In genomic region chr9:114854686-114855085, GRCm38 (mm10) we compare ENCODE assay signal across 15 mouse cellular contexts. TPM values are rescaled to one million over a fixed set of nuclear protein-coding genes. Genes with fewer than 3 reads are reported as not detected.
A peak's percentile ranks its signal among the peaks of the same experiment; 100 is the strongest.
DNase-seq lines count a peak whose midpoint lies in the region; ATAC-seq and TF ChIP-seq lines count a peak whose summit lies in the region.
"Had no signal": no experiment of that assay in that cellular context is flagged by ENCODE, and none has a peak within 500 bp of the region (broad histone marks: within the 10 kb centered on the region; RNA-seq: fewer than 3 reads in every experiment).

No protein-coding gene starts in this region.

- TF ChIP-seq CTCF in hindbrain, postnatal 0 days (IDR thresholded peaks at IDR 0.05; ENCODE audit: low read depth), result no peak

- H3K27me3 ChIP-seq in hindbrain, postnatal 0 days (ENCODE audit: insufficient read depth, low read length), result no peaks in the 10 kb centered on the region; the same call in 1 of the 2 replicates
- no peaks in the 10 kb centered on the region for H3K27me3 ChIP-seq in hindbrain, embryonic 10.5 days (ENCODE audit: insufficient read depth, poor library complexity, severe bottlenecking)
- H3K27me3 ChIP-seq: hindbrain, embryonic 15.5 days had no signal

- H3K4me1 ChIP-seq in hindbrain, postnatal 0 days (ENCODE audit: insufficient read depth, low read length), result no peaks in the 10 kb centered on the region; the same call in 1 of the 2 replicates
- H3K4me1 ChIP-seq in hindbrain, embryonic 10.5 days (replicated peaks), result peaks cover 9% of the 10 kb centered on the region; the same call in 1 of the 2 replicates
- H3K4me1 ChIP-seq: heart, embryonic 15.5 days had no signal

- no peaks in the 10 kb centered on the region for H3K9me3 ChIP-seq in hindbrain, postnatal 0 days (ENCODE audit: low read length)
- H3K9me3 ChIP-seq in hindbrain, embryonic 10.5 days, result no peaks in the 10 kb centered on the region
- H3K9me3 ChIP-seq: heart, embryonic 15.5 days; hindbrain, embryonic 15.5 days had no signal

- DNase-seq in cerebellum, postnatal 10 days, result peak; percentile 84
- DNase-seq in cerebellum, adult 18-20 months, result no peak
- peak; percentile 36 for DNase-seq in hindbrain, postnatal 0 days (ENCODE audit: low spot score)
- DNase-seq in hindbrain, embryonic 10.5 days (ENCODE audit: low spot score), result no peak
- peak; percentile 25 for DNase-seq in brain, adult 2 months (ENCODE audit: low read depth, low spot score)
- peak; percentile 57 for DNase-seq in layer of hippocampus, adult 9-11 months
- no peak for DNase-seq in urinary bladder, adult 2 months (ENCODE audit: low spot score)
- DNase-seq: heart, adult 11 months; liver; lung, adult 18-20 months; lung, postnatal 36 days had no signal

- H3K9ac ChIP-seq in hindbrain, postnatal 0 days (replicated peaks; ENCODE audit: low read length), result no peak overlapping the region
- H3K9ac ChIP-seq: heart, embryonic 15.5 days; hindbrain, embryonic 15.5 days had no signal

- no peak overlapping the region for H3K4me3 ChIP-seq in hindbrain, postnatal 0 days (ENCODE audit: low read length)
- no peak overlapping the region for H3K4me3 ChIP-seq in hindbrain, embryonic 10.5 days
- H3K4me3 ChIP-seq: heart, embryonic 15.5 days; hindbrain, embryonic 15.5 days had no signal

- peak; percentile 51 for ATAC-seq in hindbrain, postnatal 0 days
- no peak for ATAC-seq in monocyte, adult 5-6 weeks (replicated peaks; ENCODE audit: insufficient number of reproducible peaks, low FRiP score, low TSS enrichment, poor library complexity, severe bottlenecking)

- no peak overlapping the region for H3K27ac ChIP-seq in hindbrain, postnatal 0 days
- H3K27ac ChIP-seq in hindbrain, embryonic 10.5 days, result no peak overlapping the region
- H3K27ac ChIP-seq: heart, embryonic 15.5 days; hindbrain, embryonic 15.5 days had no signal

- H3K4me2 ChIP-seq in hindbrain, postnatal 0 days (ENCODE audit: low read depth, low read length), result no peak overlapping the region
- H3K4me2 ChIP-seq: heart, embryonic 15.5 days; hindbrain, embryonic 15.5 days; midbrain, embryonic 11.5 days had no signal

- H3K36me3 ChIP-seq in hindbrain, postnatal 0 days (ENCODE audit: insufficient read depth, low read length), result no peaks in the 10 kb centered on the region
- no peaks in the 10 kb centered on the region for H3K36me3 ChIP-seq in hindbrain, embryonic 10.5 days
- H3K36me3 ChIP-seq: heart, embryonic 15.5 days; hindbrain, embryonic 15.5 days had no signal

- WGBS in hindbrain, postnatal 0 days, result 56% methylated on average over 9 of the region's 9 CpGs
- WGBS in hindbrain, embryonic 10.5 days, result 74% methylated on average over 9 of the region's 9 CpGs

RNA-seq across cellular contexts. Expression of gene Cmtm8, which starts 10.7 kb away (rescaled TPM):
- total RNA-seq in hindbrain, postnatal 0 days (2014; rRNA removed), result 5.9 and 7.1 TPM in 2 replicates
- 6.6 and 7.3 TPM in 2 replicates for polyA plus RNA-seq in hindbrain, postnatal 0 days (2015; fragmentation: Nextera tagmentation; extraction: Ambion mirVana)
- 31.7 and 35.3 TPM in 2 replicates for polyA plus RNA-seq in hindbrain, embryonic 10.5 days (2016; fragmentation: Nextera tagmentation; extraction: Ambion mirVana)
- 2.1 and 2.4 TPM in 2 replicates for polyA plus RNA-seq in urinary bladder, adult 2 months (2012; rRNA removed)
- total RNA-seq in monocyte, adult 5-6 weeks (2017), result 1.2 TPM in 1 of 3 replicates, not detected in the others

Comparison
In these comparisons a context has a peak if more than half of its experiments do, and no peak if none do; other contexts are left out.
1. DNase-seq: peak in cerebellum, postnatal 10 days (2 of 2), hindbrain, postnatal 0 days (single experiment), brain, adult 2 months (single experiment) and layer of hippocampus, adult 9-11 months (single experiment); none in cerebellum, adult 18-20 months (0 of 2), hindbrain, embryonic 10.5 days (single experiment) and urinary bladder, adult 2 months (single experiment).